Mouse (Mus musculus) lung, adult 2 months (tissue): ENCODE data around the gene Ms4a4c.

Experiments
- CTCF ChIP-seq: fragments of 200-500 bp; IDR thresholded peaks from 2 replicates; pipeline ENCODE4 v1.5.1; 2011; ENCODE audit warnings: mild to moderate bottlenecking, low read length, control low read depth; ENCODE audit not compliant: insufficient read depth
- POLR2A ChIP-seq: fragments of 200-500 bp; IDR thresholded peaks from 2 replicates; pipeline ENCODE4 v1.6.1; 2011; ENCODE audit warnings: low read depth, mild to moderate bottlenecking, control low read depth, low read length, borderline replicate concordance; ENCODE audit errors: extremely low read depth

- TF ChIP-seq POLR2A (no peak), CTCF (no peak)
Observed at GRCm38 (mm10) chr19:11415581-11415980, 11.0 kb downstream of the Ms4a4c start.
